Mouse (Mus musculus): ENCODE measurements around the gene Afap1. TPM values are rescaled to one million over a fixed set of nuclear protein-coding genes. Genes with fewer than 3 reads are reported as not detected.

Gene Afap1
- polyA plus RNA-seq, 1 experiment from 2014 or later: 58.2 TPM

- Histone ChIP-seq H3K4me2 (replicated peaks; ENCODE audit: low read depth, low read length) (no peak overlapping the region), H3K9me3 (ENCODE audit: control insufficient read depth, low read length) (no peaks in the 10 kb centered on the region), H3K27me3 (ENCODE audit: control insufficient read depth, insufficient read depth, low read length) (no peaks in the 10 kb centered on the region), H3K4me3 (ENCODE audit: low read depth, low read length) (no peak overlapping the region), H3K36me3 (ENCODE audit: control insufficient read depth, insufficient read depth, low read length) (0 out of 2 replicates have a peak, but pooled peaks cover 2% of the 10 kb centered on the region), H3K4me1 (replicated peaks; ENCODE audit: control insufficient read depth, insufficient read depth, low read length) (no peaks in the 10 kb centered on the region), H3K9ac (ENCODE audit: low read depth, low read length) (no peak overlapping the region), H3K27ac (ENCODE audit: low read depth, low read length) (no peak overlapping the region)
- DNase-seq (ENCODE audit: low spot score): no peak
- ATAC-seq (ENCODE audit: low FRiP score): no peak
- 80% methylated on average over 8 of the region's 8 CpGs for WGBS
Observed at GRCm38 (mm10) chr5:36006106-36006505, 113.0 kb downstream of the Afap1 start.

GRCm38 (mm10) chr5:36006586-36006985, 113.5 kb downstream of the Afap1 start:
- Histone ChIP-seq H3K27ac (ENCODE audit: low read depth, low read length) (no peak overlapping the region), H3K4me2 (replicated peaks; ENCODE audit: low read depth, low read length) (no peak overlapping the region), H3K4me3 (ENCODE audit: low read depth, low read length) (no peak overlapping the region), H3K27me3 (ENCODE audit: control insufficient read depth, insufficient read depth, low read length) (no peaks in the 10 kb centered on the region), H3K4me1 (replicated peaks; ENCODE audit: control insufficient read depth, insufficient read depth, low read length) (no peaks in the 10 kb centered on the region), H3K36me3 (ENCODE audit: control insufficient read depth, insufficient read depth, low read length) (0 out of 2 replicates have a peak, but pooled peaks cover 2% of the 10 kb centered on the region), H3K9ac (ENCODE audit: low read depth, low read length) (no peak overlapping the region), H3K9me3 (ENCODE audit: control insufficient read depth, low read length) (no peaks in the 10 kb centered on the region)
- no peak for ATAC-seq (ENCODE audit: low FRiP score)
- no peak for DNase-seq (ENCODE audit: low spot score)
- WGBS: 79% methylated on average over 5 of the region's 5 CpGs

GRCm38 (mm10) chr5:36007649-36008048, 114.5 kb downstream of the Afap1 start:
- Histone ChIP-seq H3K27me3 (ENCODE audit: control insufficient read depth, insufficient read depth, low read length) (no peaks in the 10 kb centered on the region), H3K36me3 (ENCODE audit: control insufficient read depth, insufficient read depth, low read length) (no peaks in the 10 kb centered on the region), H3K4me3 (ENCODE audit: low read depth, low read length) (no peak overlapping the region), H3K4me1 (replicated peaks; ENCODE audit: control insufficient read depth, insufficient read depth, low read length) (no peaks in the 10 kb centered on the region), H3K27ac (ENCODE audit: low read depth, low read length) (no peak overlapping the region), H3K9ac (ENCODE audit: low read depth, low read length) (no peak overlapping the region), H3K4me2 (replicated peaks; ENCODE audit: low read depth, low read length) (no peak overlapping the region), H3K9me3 (ENCODE audit: control insufficient read depth, low read length) (no peaks in the 10 kb centered on the region)
- ATAC-seq (ENCODE audit: low FRiP score) (no peak), DNase-seq (ENCODE audit: low spot score) (no peak)
- WGBS: 76% methylated on average over 10 of the region's 10 CpGs

- H3K36me3 ChIP-seq (ENCODE audit: control insufficient read depth, insufficient read depth, low read length): no peaks in the 10 kb centered on the region
- H3K9ac ChIP-seq (ENCODE audit: low read depth, low read length): no peak overlapping the region
- H3K4me1 ChIP-seq (replicated peaks; ENCODE audit: control insufficient read depth, insufficient read depth, low read length): no peaks in the 10 kb centered on the region
- no peak overlapping the region for H3K27ac ChIP-seq (ENCODE audit: low read depth, low read length)
- no peak overlapping the region for H3K4me3 ChIP-seq (ENCODE audit: low read depth, low read length)
- no peak for ATAC-seq (ENCODE audit: low FRiP score)
- H3K27me3 ChIP-seq (ENCODE audit: control insufficient read depth, insufficient read depth, low read length): no peaks in the 10 kb centered on the region
- H3K4me2 ChIP-seq (replicated peaks; ENCODE audit: low read depth, low read length): no peak overlapping the region
- WGBS: 87% methylated on average over 4 of the region's 4 CpGs
- no peaks in the 10 kb centered on the region for H3K9me3 ChIP-seq (ENCODE audit: control insufficient read depth, low read length)
- no peak for DNase-seq (ENCODE audit: low spot score)
Observed at GRCm38 (mm10) chr5:36009405-36009804, 116.3 kb downstream of the Afap1 start.

GRCm38 (mm10) chr5:36018366-36018765, 125.2 kb downstream of the Afap1 start:
- WGBS: 85% methylated on average over 3 of the region's 3 CpGs
- H3K36me3 ChIP-seq (ENCODE audit: control insufficient read depth, insufficient read depth, low read length): no peaks in the 10 kb centered on the region
- H3K27ac ChIP-seq (ENCODE audit: low read depth, low read length): no peak overlapping the region
- DNase-seq (ENCODE audit: low spot score): peak; percentile 23
- H3K9me3 ChIP-seq (ENCODE audit: control insufficient read depth, low read length): no peaks in the 10 kb centered on the region
- no peak for ATAC-seq (ENCODE audit: low FRiP score)
- H3K4me1 ChIP-seq (replicated peaks; ENCODE audit: control insufficient read depth, insufficient read depth, low read length): no peaks in the 10 kb centered on the region
- H3K9ac ChIP-seq (ENCODE audit: low read depth, low read length): no peak overlapping the region
- no peaks in the 10 kb centered on the region for H3K27me3 ChIP-seq (ENCODE audit: control insufficient read depth, insufficient read depth, low read length)
- H3K4me2 ChIP-seq (replicated peaks; ENCODE audit: low read depth, low read length): no peak overlapping the region
- H3K4me3 ChIP-seq (ENCODE audit: low read depth, low read length): no peak overlapping the region

- no peak overlapping the region for H3K27ac ChIP-seq (ENCODE audit: low read depth, low read length)
- no peak overlapping the region for H3K4me2 ChIP-seq (replicated peaks; ENCODE audit: low read depth, low read length)
- DNase-seq (ENCODE audit: low spot score): no peak
- 83% methylated on average over 3 of the region's 3 CpGs for WGBS
- no peaks in the 10 kb centered on the region for H3K4me1 ChIP-seq (replicated peaks; ENCODE audit: control insufficient read depth, insufficient read depth, low read length)
- ATAC-seq (ENCODE audit: low FRiP score): no peak
- no peaks in the 10 kb centered on the region for H3K9me3 ChIP-seq (ENCODE audit: control insufficient read depth, low read length)
- no peak overlapping the region for H3K4me3 ChIP-seq (ENCODE audit: low read depth, low read length)
- H3K36me3 ChIP-seq (ENCODE audit: control insufficient read depth, insufficient read depth, low read length): no peaks in the 10 kb centered on the region
- no peaks in the 10 kb centered on the region for H3K27me3 ChIP-seq (ENCODE audit: control insufficient read depth, insufficient read depth, low read length)
- H3K9ac ChIP-seq (ENCODE audit: low read depth, low read length): no peak overlapping the region
Observed at GRCm38 (mm10) chr5:36021091-36021490, 128.0 kb downstream of the Afap1 start.

GRCm38 (mm10) chr5:36022361-36022760, 129.2 kb downstream of the Afap1 start:
- Histone ChIP-seq H3K4me3 (ENCODE audit: low read depth, low read length) (no peak overlapping the region), H3K9ac (ENCODE audit: low read depth, low read length) (no peak overlapping the region), H3K36me3 (ENCODE audit: control insufficient read depth, insufficient read depth, low read length) (no peaks in the 10 kb centered on the region), H3K9me3 (ENCODE audit: control insufficient read depth, low read length) (no peaks in the 10 kb centered on the region), H3K4me1 (replicated peaks; ENCODE audit: control insufficient read depth, insufficient read depth, low read length) (no peaks in the 10 kb centered on the region), H3K27ac (ENCODE audit: low read depth, low read length) (no peak overlapping the region), H3K27me3 (ENCODE audit: control insufficient read depth, insufficient read depth, low read length) (no peaks in the 10 kb centered on the region), H3K4me2 (replicated peaks; ENCODE audit: low read depth, low read length) (no peak overlapping the region)
- DNase-seq (ENCODE audit: low spot score) (peak; percentile 17), ATAC-seq (ENCODE audit: low FRiP score) (no peak)
- 100% methylated on average over 1 of the region's 1 CpGs for WGBS

- no peaks in the 10 kb centered on the region for H3K36me3 ChIP-seq (ENCODE audit: control insufficient read depth, insufficient read depth, low read length)
- ATAC-seq (ENCODE audit: low FRiP score) (no peak), DNase-seq (ENCODE audit: low spot score) (no peak)
- H3K27ac ChIP-seq (ENCODE audit: low read depth, low read length): no peak overlapping the region
- no peak overlapping the region for H3K9ac ChIP-seq (ENCODE audit: low read depth, low read length)
- H3K4me1 ChIP-seq (replicated peaks; ENCODE audit: control insufficient read depth, insufficient read depth, low read length): no peaks in the 10 kb centered on the region
- no peaks in the 10 kb centered on the region for H3K27me3 ChIP-seq (ENCODE audit: control insufficient read depth, insufficient read depth, low read length)
- H3K4me3 ChIP-seq (ENCODE audit: low read depth, low read length): no peak overlapping the region
- WGBS: 90% methylated on average over 9 of the region's 9 CpGs
- H3K4me2 ChIP-seq (replicated peaks; ENCODE audit: low read depth, low read length): no peak overlapping the region
- no peaks in the 10 kb centered on the region for H3K9me3 ChIP-seq (ENCODE audit: control insufficient read depth, low read length)
Observed at GRCm38 (mm10) chr5:36024003-36024685, 131.0 kb downstream of the Afap1 start.

- Histone ChIP-seq H3K36me3 (ENCODE audit: control insufficient read depth, insufficient read depth, low read length) (no peaks in the 10 kb centered on the region), H3K27me3 (ENCODE audit: control insufficient read depth, insufficient read depth, low read length) (no peaks in the 10 kb centered on the region), H3K27ac (ENCODE audit: low read depth, low read length) (no peak overlapping the region), H3K4me3 (ENCODE audit: low read depth, low read length) (no peak overlapping the region), H3K4me1 (replicated peaks; ENCODE audit: control insufficient read depth, insufficient read depth, low read length) (no peaks in the 10 kb centered on the region), H3K4me2 (replicated peaks; ENCODE audit: low read depth, low read length) (no peak overlapping the region), H3K9me3 (ENCODE audit: control insufficient read depth, low read length) (no peaks in the 10 kb centered on the region), H3K9ac (ENCODE audit: low read depth, low read length) (no peak overlapping the region)
- WGBS: 69% methylated on average over 4 of the region's 4 CpGs
- no peak for DNase-seq (ENCODE audit: low spot score)
- no peak for ATAC-seq (ENCODE audit: low FRiP score)
Observed at GRCm38 (mm10) chr5:36025076-36025475, 132.0 kb downstream of the Afap1 start.
